Mouse (Mus musculus) heart, embryonic 14.5 days (tissue): ENCODE data around the gene Sdc3. TPM values are rescaled to one million over a fixed set of nuclear protein-coding genes. Genes with fewer than 3 reads are reported as not detected.

ENCODE experiments used
- ATAC-seq: fragments of 200-750 bp; cut with Nextera tagmentation; 2 replicates; pipeline ENCODE4 v1.8.0; 2017; ENCODE audit warnings: low read depth, moderate TSS enrichment; ENCODE audit not compliant: insufficient number of reproducible peaks, insufficient read depth, low FRiP score
- H3K27ac ChIP-seq, 2 experiments: fragments of 200-500 bp in 1 of 2; fragments of 300-500 bp in 1 of 2; sonication (generic) in 1 of 2; replicated peaks in 1 of 2; 2 replicates each; pipeline ENCODE4 v1.5.1; 2012 to 2014; ENCODE audit warnings: low read depth in 2 of 2, low read length in 2 of 2, control low read depth in 1 of 2, mild to moderate bottlenecking in 1 of 2, mixed read lengths in 1 of 2; ENCODE audit not compliant: control insufficient read depth in 1 of 2, insufficient read depth in 1 of 2
- H3K27me3 ChIP-seq: fragments of 300-500 bp; sonication (generic); 2 replicates; pipeline ENCODE4 v1.6.1; 2014; ENCODE audit warnings: mild to moderate bottlenecking, low read length, control low read depth; ENCODE audit not compliant: control insufficient read depth, insufficient read depth
- H3K36me3 ChIP-seq: fragments of 300-500 bp; sonication (generic); 2 replicates; pipeline ENCODE4 v1.6.1; 2014; ENCODE audit warnings: mild to moderate bottlenecking, control low read depth, low read length, mixed read lengths; ENCODE audit not compliant: control insufficient read depth, insufficient read depth
- H3K4me1 ChIP-seq, 2 experiments: fragments of 200-500 bp in 1 of 2; fragments of 300-500 bp in 1 of 2; sonication (generic) in 1 of 2; 2 replicates each; pipeline ENCODE4 v1.6.1; 2012 to 2014; ENCODE audit warnings: low read length in 2 of 2, control low read depth in 1 of 2, mixed read lengths in 1 of 2; ENCODE audit not compliant: control insufficient read depth in 2 of 2, insufficient read depth in 2 of 2
- H3K4me2 ChIP-seq: fragments of 300-500 bp; sonication (generic); 2 replicates; pipeline ENCODE4 v1.6.1; 2014; ENCODE audit warnings: mild to moderate bottlenecking, low read length
- H3K4me3 ChIP-seq, 2 experiments: fragments of 200-500 bp in 1 of 2; fragments of 300-500 bp in 1 of 2; sonication (generic) in 1 of 2; 2 replicates each; pipeline ENCODE4 v1.5.1; 2012 to 2014; ENCODE audit warnings: low read length in 2 of 2, mild to moderate bottlenecking in 2 of 2, control low read depth in 1 of 2, low read depth in 1 of 2, moderate library complexity in 1 of 2; ENCODE audit not compliant: control insufficient read depth in 1 of 2, insufficient read depth in 1 of 2
- H3K9ac ChIP-seq: fragments of 300-500 bp; sonication (generic); 2 replicates; pipeline ENCODE4 v1.6.1; 2014; ENCODE audit warnings: mild to moderate bottlenecking, low read length
- H3K9me3 ChIP-seq: fragments of 300-500 bp; sonication (generic); 2 replicates; pipeline ENCODE4 v1.6.1; 2016; ENCODE audit warnings: low read length, control low read depth; ENCODE audit not compliant: control insufficient read depth
- WGBS: fragments of 180-500 bp; shearing (Covaris S2); extraction: QIAGEN DNeasy Blood & Tissue Kit; methylation state at CpG from one replicate; pipeline ENCODE4 v1.1.7; 2014; 5-methylcytosine and 5-hydroxymethylcytosine counted together
- polyA plus RNA-seq: library from polyadenylated mRNA; unstranded; fragments of >200 nt; fragmentation: Nextera tagmentation; extraction: Ambion mirVana; gene quantifications from 2 replicates; pipeline ENCODE4 v1.2.1, GENCODE M21; 2014

Gene Sdc3
- polyA plus RNA-seq, 1 experiment from 2014 or later = 16.8 TPM

DNA sequence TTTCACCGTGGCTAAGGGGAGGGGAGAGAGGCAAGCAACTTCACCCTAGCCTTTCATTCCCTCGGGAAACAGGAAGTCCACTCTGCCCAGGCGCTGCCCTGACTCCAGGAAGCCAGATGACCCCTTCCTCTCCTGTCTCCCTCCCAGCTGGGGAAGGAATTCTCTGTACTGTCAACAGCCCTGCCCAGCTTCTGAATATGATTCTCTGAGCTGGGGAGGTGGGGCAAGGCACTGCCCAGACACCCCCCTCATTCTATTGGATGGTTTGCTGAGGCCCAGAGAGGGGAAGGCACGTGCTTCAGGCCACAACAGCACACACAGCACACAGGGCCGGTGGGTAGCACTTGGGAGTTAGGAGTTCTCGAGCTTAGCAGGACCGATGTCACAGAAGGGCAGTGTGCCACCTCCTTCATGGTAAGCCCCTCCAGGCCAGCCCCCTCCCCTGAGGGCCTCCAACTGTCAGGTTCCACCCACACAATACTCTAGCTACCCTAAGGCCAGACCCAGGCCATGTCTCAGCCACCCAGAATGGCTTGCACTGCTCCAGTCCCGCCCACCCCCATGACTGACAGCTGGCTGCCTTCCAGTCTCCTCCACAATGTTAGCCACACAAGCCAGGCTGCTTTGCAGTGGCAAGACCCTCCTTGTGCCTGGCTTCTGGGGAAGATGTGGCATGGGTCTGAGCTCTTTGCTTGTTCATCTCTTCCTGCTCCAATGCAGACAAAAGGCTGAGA is 48.9 kb downstream of the Sdc3 start:
- Histone ChIP-seq H3K4me3 (no peak overlapping the region), H3K9me3 (no peaks in the 10 kb centered on the region), H3K27ac (peak overlapping the region in 1 of 2 experiments; percentile 16; a peak in 1 of 4 replicates), H3K36me3 (no peaks in the 10 kb centered on the region), H3K4me2 (no peak overlapping the region), H3K9ac (no peak overlapping the region; the same call in 1 of the 2 replicates), H3K4me1 (peaks cover 17 to 23% of the 10 kb centered on the region in 2 experiments), H3K27me3 (no peaks in the 10 kb centered on the region)
- WGBS = 38% methylated on average over 8 of the region's 8 CpGs
- ATAC-seq = peak; percentile 70

DNA sequence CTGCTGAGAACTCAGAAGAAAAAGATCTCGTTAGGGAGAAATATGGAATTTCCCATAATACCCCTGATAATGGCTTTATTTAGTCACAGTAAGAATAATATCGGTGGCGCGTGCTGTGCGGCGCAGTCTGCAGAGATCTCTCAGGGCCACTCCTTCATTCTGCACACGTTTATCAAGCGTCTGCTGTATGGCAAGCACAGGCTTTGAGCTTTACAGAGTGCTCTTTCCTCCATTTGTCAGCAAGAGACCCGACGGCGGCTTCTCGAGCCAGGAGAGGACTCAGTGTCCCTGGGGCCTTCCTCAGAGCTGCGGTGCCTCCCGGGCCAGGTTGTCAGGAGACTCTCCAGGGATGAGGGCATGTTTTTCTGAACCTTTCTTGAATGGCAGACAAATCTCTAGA is 56.5 kb downstream of the Sdc3 start:
- no peaks in the 10 kb centered on the region for H3K27me3 ChIP-seq
- H3K27ac ChIP-seq = no peak overlapping the region
- ATAC-seq = no peak
- H3K9ac ChIP-seq = no peak overlapping the region
- H3K36me3 ChIP-seq = no peaks in the 10 kb centered on the region
- H3K9me3 ChIP-seq = no peaks in the 10 kb centered on the region
- H3K4me1 ChIP-seq = no peaks in the 10 kb centered on the region
- WGBS = 76% methylated on average over 14 of the region's 14 CpGs
- no peak overlapping the region for H3K4me2 ChIP-seq
- no peak overlapping the region for H3K4me3 ChIP-seq

DNA sequence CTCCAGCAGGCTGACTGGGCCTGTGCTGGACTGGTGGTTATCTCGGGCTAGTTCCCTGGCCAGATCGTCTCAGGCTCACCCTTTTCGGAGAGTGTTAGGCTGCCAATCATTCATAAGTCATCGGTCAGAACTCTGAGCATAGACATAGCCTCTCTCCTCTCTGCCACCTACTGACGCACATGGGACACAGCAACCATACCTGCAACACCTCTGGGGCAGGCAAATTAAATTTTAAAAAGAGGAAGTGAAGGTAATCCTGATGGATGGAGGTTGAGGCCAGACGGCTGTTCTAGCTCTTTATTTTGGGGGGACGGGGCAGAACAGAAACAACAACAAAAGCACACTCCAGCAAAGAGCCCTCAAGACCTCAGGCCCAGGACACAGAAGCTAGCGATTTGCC is 65.3 kb downstream of the Sdc3 start:
- Histone ChIP-seq H3K4me2 (no peak overlapping the region), H3K9ac (no peak overlapping the region), H3K4me1 (peaks cover 13 to 15% of the 10 kb centered on the region in 2 experiments), H3K9me3 (no peaks in the 10 kb centered on the region), H3K27ac (no peak overlapping the region), H3K27me3 (peaks cover 5% of the 10 kb centered on the region; the same call in 1 of the 2 replicates), H3K4me3 (no peak overlapping the region), H3K36me3 (no peaks in the 10 kb centered on the region)
- 57% methylated on average over 8 of the region's 8 CpGs for WGBS
- no peak for ATAC-seq

- no peak overlapping the region for H3K9ac ChIP-seq
- H3K27me3 ChIP-seq = peaks cover 5% of the 10 kb centered on the region; the same call in 1 of the 2 replicates
- H3K36me3 ChIP-seq = no peaks in the 10 kb centered on the region
- ATAC-seq = no peak
- 90% methylated on average over 7 of the region's 7 CpGs for WGBS
- peaks cover 16 to 17% of the 10 kb centered on the region in 2 experiments for H3K4me1 ChIP-seq
- H3K4me3 ChIP-seq = no peak overlapping the region
- no peak overlapping the region for H3K27ac ChIP-seq
- no peaks in the 10 kb centered on the region for H3K9me3 ChIP-seq
- no peak overlapping the region for H3K4me2 ChIP-seq
These were observed 66.5 kb downstream of the Sdc3 start for GRCm38 (mm10) chr4:130858880-130859279.

DNA sequence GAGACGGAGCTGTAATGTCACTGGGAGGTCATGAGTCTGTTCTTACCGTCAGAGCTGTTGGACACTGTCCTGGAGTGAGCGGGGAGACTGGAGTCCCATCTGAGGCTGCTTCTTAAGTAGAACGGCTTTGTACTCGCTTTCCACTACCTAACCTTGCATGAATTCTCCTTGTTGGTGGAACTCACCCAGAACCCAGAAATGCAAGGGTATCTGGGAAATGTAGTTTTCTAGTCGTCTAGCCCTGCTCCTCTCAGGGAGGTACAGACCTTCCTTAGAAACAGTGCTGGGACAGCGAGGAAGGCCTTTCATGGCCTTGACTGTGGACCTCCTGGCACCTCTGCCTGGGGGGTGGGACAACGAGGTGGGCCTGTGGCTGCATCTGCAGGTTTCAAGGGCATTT is 67.1 kb downstream of the Sdc3 start:
- Histone ChIP-seq H3K27me3 (peaks cover 5% of the 10 kb centered on the region; the same call in 1 of the 2 replicates), H3K36me3 (no peaks in the 10 kb centered on the region), H3K27ac (no peak overlapping the region), H3K9ac (no peak overlapping the region), H3K4me3 (no peak overlapping the region), H3K4me2 (no peak overlapping the region), H3K9me3 (no peaks in the 10 kb centered on the region), H3K4me1 (peaks cover 16 to 17% of the 10 kb centered on the region in 2 experiments)
- 46% methylated on average over 8 of the region's 8 CpGs for WGBS
- no peak for ATAC-seq

GRCm38 (mm10) chr4:130860902-130861652 is 68.7 kb downstream of the Sdc3 start:
- WGBS = 54% methylated on average over 15 of the region's 15 CpGs
- ATAC-seq = no peak
- no peak overlapping the region for H3K27ac ChIP-seq

DNA sequence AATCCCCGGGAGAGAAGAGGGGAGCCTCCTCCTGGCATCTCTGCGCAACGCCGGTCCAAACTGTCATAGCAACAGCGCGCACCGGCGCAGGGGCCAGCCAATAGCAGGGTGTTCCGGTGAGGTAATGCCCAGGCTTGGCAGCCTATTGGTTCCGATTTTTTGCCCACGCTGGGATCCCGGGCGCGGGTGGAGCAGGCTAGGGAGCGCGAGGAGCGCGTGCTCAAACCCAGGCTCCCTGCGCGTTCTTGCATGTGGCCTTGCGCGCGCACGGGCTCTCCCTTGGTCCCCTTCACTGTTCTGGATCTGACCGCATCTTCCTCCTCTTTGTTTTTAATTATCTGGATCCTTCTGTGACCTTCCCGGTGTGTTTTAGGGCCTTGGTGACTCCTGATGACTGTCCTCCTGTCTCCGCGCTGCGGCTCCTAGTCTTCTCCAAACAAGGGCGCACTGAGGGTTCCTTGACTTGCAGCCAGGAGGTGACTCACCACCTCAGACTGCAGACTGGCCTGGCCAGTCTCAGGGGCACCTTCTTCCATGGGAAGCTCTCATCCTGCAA is 69.4 kb downstream of the Sdc3 start:
- peak overlapping the region; percentile 74 for H3K4me2 ChIP-seq
- H3K36me3 ChIP-seq = no peaks in the 10 kb centered on the region
- H3K27ac ChIP-seq = peak overlapping the region; percentile 67 to 77
- 3% methylated on average over 30 of the region's 30 CpGs for WGBS
- H3K27me3 ChIP-seq = peaks cover 10% of the 10 kb centered on the region
- H3K4me1 ChIP-seq = peaks cover 21% of the 10 kb centered on the region in 2 experiments
- ATAC-seq = peak; percentile 69
- H3K4me3 ChIP-seq = peak overlapping the region; percentile 22 to 33
- H3K9ac ChIP-seq = peak overlapping the region; percentile 35
- no peaks in the 10 kb centered on the region for H3K9me3 ChIP-seq

More at GRCm38 (mm10) chr4:130860902-130861652, 68.7 kb downstream of the Sdc3 start:
- Histone ChIP-seq H3K4me3 (peak overlapping the region in 1 of 2 experiments; percentile 22; a peak in 1 of 4 replicates), H3K4me2 (peak overlapping the region; percentile 74), H3K36me3 (no peaks in the 10 kb centered on the region), H3K9ac (0 out of 2 replicates have a peak overlapping the region, but pooled peaks have one; percentile 35), H3K4me1 (peaks cover 21% of the 10 kb centered on the region in 2 experiments), H3K27me3 (peaks cover 5% of the 10 kb centered on the region; the same call in 1 of the 2 replicates), H3K9me3 (no peaks in the 10 kb centered on the region)
